Mouse (Mus musculus): ENCODE data around the gene Tns4.

- TF ChIP-seq POLR2A (IDR thresholded peaks at IDR 0.05; ENCODE audit: insufficient read length, low read depth), result no peak
- no peak for TF ChIP-seq MYOG (IDR thresholded peaks at IDR 0.05; ENCODE audit: control insufficient read depth in 1 of 3, insufficient read depth in 1 of 3, insufficient read length in 2 of 3, low read depth in 2 of 3)
- no peak for TF ChIP-seq REST (IDR thresholded peaks at IDR 0.05; ENCODE audit: insufficient read depth, insufficient read length)
- no peak for TF ChIP-seq POLR2AphosphoS2 (IDR thresholded peaks at IDR 0.05; ENCODE audit: insufficient read length, low read depth)
- no peak for TF ChIP-seq MAX (IDR thresholded peaks at IDR 0.05; ENCODE audit: low read depth)
- no peak for TF ChIP-seq MYOD1 (IDR thresholded peaks at IDR 0.05; ENCODE audit: control insufficient read depth in 1 of 3, insufficient read length in 2 of 3, low read depth in 2 of 3)
- no peak for TF ChIP-seq CEBPB (IDR thresholded peaks at IDR 0.05; ENCODE audit: insufficient read depth, poor library complexity, severe bottlenecking)
- no peak for TF ChIP-seq TCF12 (IDR thresholded peaks at IDR 0.05; ENCODE audit: insufficient read depth, poor library complexity, severe bottlenecking)
- TF ChIP-seq SRF (IDR thresholded peaks at IDR 0.05; ENCODE audit: control insufficient read depth, insufficient read length, low read depth), result no peak
- no peak for TF ChIP-seq E2F4 (IDR thresholded peaks at IDR 0.05; ENCODE audit: insufficient read depth)
- TF ChIP-seq USF1 (IDR thresholded peaks at IDR 0.05; ENCODE audit: low read depth), result no peak
- no peak for TF ChIP-seq TCF3 (IDR thresholded peaks at IDR 0.05; ENCODE audit: insufficient read length, low read depth)
Measured at GRCm38 (mm10) chr11:99042834-99043431, 46.2 kb downstream of the Tns4 start.
